Mouse (Mus musculus): ENCODE measurements around the gene Cab39l. TPM values are rescaled to one million over a fixed set of nuclear protein-coding genes. Genes with fewer than 3 reads are reported as not detected.

Cab39l gene
- polyA plus RNA-seq, 1 experiment = 5.2 TPM

- 86% methylated on average over 4 of the region's 4 CpGs for WGBS
- Histone ChIP-seq H3K4me1 (ENCODE audit: control insufficient read depth, insufficient read depth, insufficient read length) (no peaks in the 10 kb centered on the region), H3K4me3 (ENCODE audit: extremely low read depth, insufficient read depth, insufficient read length) (no peak overlapping the region), H3K36me3 (ENCODE audit: control insufficient read depth, insufficient read depth, low read length) (peaks cover 3% of the 10 kb centered on the region), H3K27me3 (ENCODE audit: control insufficient read depth, insufficient read depth, low read length) (no peaks in the 10 kb centered on the region), H3K27ac (ENCODE audit: insufficient read depth, low read length) (no peak overlapping the region)
- TF ChIP-seq POLR2A (IDR thresholded peaks at IDR 0.05; ENCODE audit: low read depth, low read length) = no peak
- TF ChIP-seq CTCF (IDR thresholded peaks at IDR 0.05; ENCODE audit: extremely low read depth, insufficient read depth, insufficient read length, insufficient replicate concordance) = no peak
- DNase-seq (ENCODE audit: low read depth in 1 of 2, low spot score in 2 of 2) = no peak
These were observed 51.6 kb downstream of the Cab39l start for GRCm38 (mm10) chr14:59492376-59492775.

- H3K4me1 ChIP-seq (ENCODE audit: control insufficient read depth, insufficient read depth, insufficient read length) = no peaks in the 10 kb centered on the region
- H3K36me3 ChIP-seq (ENCODE audit: control insufficient read depth, insufficient read depth, low read length) = peaks cover 9% of the 10 kb centered on the region
- no peak overlapping the region for H3K4me3 ChIP-seq (ENCODE audit: extremely low read depth, insufficient read depth, insufficient read length)
- no peak for DNase-seq (ENCODE audit: low read depth in 1 of 2, low spot score in 2 of 2)
- TF ChIP-seq POLR2A (IDR thresholded peaks at IDR 0.05; ENCODE audit: low read depth, low read length) (no peak), CTCF (IDR thresholded peaks at IDR 0.05; ENCODE audit: extremely low read depth, insufficient read depth, insufficient read length, insufficient replicate concordance) (no peak)
- WGBS = 95% methylated on average over 5 of the region's 5 CpGs
- H3K27me3 ChIP-seq (ENCODE audit: control insufficient read depth, insufficient read depth, low read length) = no peaks in the 10 kb centered on the region
- no peak overlapping the region for H3K27ac ChIP-seq (ENCODE audit: insufficient read depth, low read length)
These were observed 57.2 kb downstream of the Cab39l start for GRCm38 (mm10) chr14:59497928-59498327.

GRCm38 (mm10) chr14:59504831-59505230 is 64.1 kb downstream of the Cab39l start:
- Histone ChIP-seq H3K4me3 (ENCODE audit: extremely low read depth, insufficient read depth, insufficient read length) (no peak overlapping the region), H3K36me3 (ENCODE audit: control insufficient read depth, insufficient read depth, low read length) (peaks cover 5% of the 10 kb centered on the region; the same call in 1 of the 2 replicates), H3K4me1 (ENCODE audit: control insufficient read depth, insufficient read depth, insufficient read length) (no peaks in the 10 kb centered on the region), H3K27ac (ENCODE audit: insufficient read depth, low read length) (no peak overlapping the region), H3K27me3 (ENCODE audit: control insufficient read depth, insufficient read depth, low read length) (no peaks in the 10 kb centered on the region)
- WGBS = 58% methylated on average over 8 of the region's 8 CpGs
- no peak for TF ChIP-seq CTCF (IDR thresholded peaks at IDR 0.05; ENCODE audit: extremely low read depth, insufficient read depth, insufficient read length, insufficient replicate concordance)
- no peak for TF ChIP-seq POLR2A (IDR thresholded peaks at IDR 0.05; ENCODE audit: low read depth, low read length)
- peak; percentile 2 to 5 for DNase-seq (ENCODE audit: low read depth in 1 of 2, low spot score in 2 of 2)

- no peak for DNase-seq (ENCODE audit: low read depth in 1 of 2, low spot score in 2 of 2)
These were observed 65.4 kb downstream of the Cab39l start for GRCm38 (mm10) chr14:59506139-59506538.

GRCm38 (mm10) chr14:59513922-59514444 is 73.2 kb downstream of the Cab39l start:
- no peak for DNase-seq (ENCODE audit: low read depth in 1 of 2, low spot score in 2 of 2)
- TF ChIP-seq CTCF (IDR thresholded peaks at IDR 0.05; ENCODE audit: extremely low read depth, insufficient read depth, insufficient read length, insufficient replicate concordance) = no peak
- no peak for TF ChIP-seq POLR2A (IDR thresholded peaks at IDR 0.05; ENCODE audit: low read depth, low read length)
- H3K27me3 ChIP-seq (ENCODE audit: control insufficient read depth, insufficient read depth, low read length) = no peaks in the 10 kb centered on the region
- H3K4me3 ChIP-seq (ENCODE audit: extremely low read depth, insufficient read depth, insufficient read length) = no peak overlapping the region
- no peak overlapping the region for H3K27ac ChIP-seq (ENCODE audit: insufficient read depth, low read length)
- peaks cover 3% of the 10 kb centered on the region; the same call in 1 of the 2 replicates for H3K36me3 ChIP-seq (ENCODE audit: control insufficient read depth, insufficient read depth, low read length)
- no peaks in the 10 kb centered on the region for H3K4me1 ChIP-seq (ENCODE audit: control insufficient read depth, insufficient read depth, insufficient read length)
- 93% methylated on average over 6 of the region's 6 CpGs for WGBS

More at GRCm38 (mm10) chr14:59506139-59506538, 65.4 kb downstream of the Cab39l start:
- Histone ChIP-seq H3K4me3 (ENCODE audit: extremely low read depth, insufficient read depth, insufficient read length) (no peak overlapping the region), H3K4me1 (ENCODE audit: control insufficient read depth, insufficient read depth, insufficient read length) (no peaks in the 10 kb centered on the region), H3K27ac (ENCODE audit: insufficient read depth, low read length) (no peak overlapping the region), H3K36me3 (ENCODE audit: control insufficient read depth, insufficient read depth, low read length) (peaks cover 5% of the 10 kb centered on the region; the same call in 1 of the 2 replicates), H3K27me3 (ENCODE audit: control insufficient read depth, insufficient read depth, low read length) (no peaks in the 10 kb centered on the region)
- WGBS = 82% methylated on average over 4 of the region's 4 CpGs
- TF ChIP-seq POLR2A (IDR thresholded peaks at IDR 0.05; ENCODE audit: low read depth, low read length) (no peak), CTCF (IDR thresholded peaks at IDR 0.05; ENCODE audit: extremely low read depth, insufficient read depth, insufficient read length, insufficient replicate concordance) (no peak)

- Histone ChIP-seq H3K27ac (ENCODE audit: insufficient read depth, low read length) (no peak overlapping the region), H3K36me3 (ENCODE audit: control insufficient read depth, insufficient read depth, low read length) (peaks cover 16% of the 10 kb centered on the region), H3K27me3 (ENCODE audit: control insufficient read depth, insufficient read depth, low read length) (no peaks in the 10 kb centered on the region), H3K4me3 (ENCODE audit: extremely low read depth, insufficient read depth, insufficient read length) (no peak overlapping the region), H3K4me1 (ENCODE audit: control insufficient read depth, insufficient read depth, insufficient read length) (no peaks in the 10 kb centered on the region)
- 88% methylated on average over 5 of the region's 5 CpGs for WGBS
- TF ChIP-seq CTCF (IDR thresholded peaks at IDR 0.05; ENCODE audit: extremely low read depth, insufficient read depth, insufficient read length, insufficient replicate concordance) (no peak), POLR2A (IDR thresholded peaks at IDR 0.05; ENCODE audit: low read depth, low read length) (no peak)
- no peak for DNase-seq (ENCODE audit: low read depth in 1 of 2, low spot score in 2 of 2)
These were observed 85.1 kb downstream of the Cab39l start for GRCm38 (mm10) chr14:59525843-59526242.

- H3K4me3 ChIP-seq (ENCODE audit: extremely low read depth, insufficient read depth, insufficient read length) = no peak overlapping the region
- TF ChIP-seq CTCF (IDR thresholded peaks at IDR 0.05; ENCODE audit: extremely low read depth, insufficient read depth, insufficient read length, insufficient replicate concordance) = no peak
- no peak for TF ChIP-seq POLR2A (IDR thresholded peaks at IDR 0.05; ENCODE audit: low read depth, low read length)
- H3K4me1 ChIP-seq (ENCODE audit: control insufficient read depth, insufficient read depth, insufficient read length) = no peaks in the 10 kb centered on the region
- H3K27me3 ChIP-seq (ENCODE audit: control insufficient read depth, insufficient read depth, low read length) = no peaks in the 10 kb centered on the region
- peaks cover 14% of the 10 kb centered on the region for H3K36me3 ChIP-seq (ENCODE audit: control insufficient read depth, insufficient read depth, low read length)
- DNase-seq (ENCODE audit: low read depth in 1 of 2, low spot score in 2 of 2) = no peak
- no peak overlapping the region for H3K27ac ChIP-seq (ENCODE audit: insufficient read depth, low read length)
- 91% methylated on average over 1 of the region's 1 CpGs for WGBS
These were observed 90.0 kb downstream of the Cab39l start for GRCm38 (mm10) chr14:59530801-59531200.
